Mouse (Mus musculus): ENCODE measurements around the gene Spen.

Gene Spen

GRCm38 (mm10) chr4:141446211-141446610, 92.2 kb downstream of the Spen start:
- DNase-seq (ENCODE audit: low spot score), result no peak

- no peak for DNase-seq (ENCODE audit: low spot score)
Measured at GRCm38 (mm10) chr4:141445328-141445720, 93.1 kb downstream of the Spen start.

- DNase-seq (ENCODE audit: low spot score), result peak; percentile 82
Measured at GRCm38 (mm10) chr4:141444451-141445327, 93.7 kb downstream of the Spen start, which contains the start of gene Zbtb17. TSS of gene Zbtb17 (plus strand) at chr4:141444654.

GRCm38 (mm10) chr4:141443641-141444429, 94.6 kb downstream of the Spen start:
- DNase-seq (ENCODE audit: low spot score), result no peak

- no peak for DNase-seq (ENCODE audit: low spot score)
Measured at GRCm38 (mm10) chr4:141440877-141441276, 97.5 kb downstream of the Spen start.

- DNase-seq (ENCODE audit: low spot score), result no peak
Measured at GRCm38 (mm10) chr4:141439083-141439803, 99.2 kb downstream of the Spen start.

- DNase-seq (ENCODE audit: low spot score), result no peak
Measured at GRCm38 (mm10) chr4:141435974-141436373, 102.4 kb downstream of the Spen start, which contains the start of gene Srarp. TSS of gene Srarp (minus strand) at chr4:141436105.

GRCm38 (mm10) chr4:141433191-141433590, 105.2 kb downstream of the Spen start:
- no peak for DNase-seq (ENCODE audit: low spot score)

- DNase-seq (ENCODE audit: low spot score), result no peak
Measured at GRCm38 (mm10) chr4:141432666-141433065, 105.7 kb downstream of the Spen start.

GRCm38 (mm10) chr4:141430997-141431396, 107.4 kb downstream of the Spen start:
- DNase-seq (ENCODE audit: low spot score), result peak; percentile 67

- DNase-seq (ENCODE audit: low spot score), result peak; percentile 61
Measured at GRCm38 (mm10) chr4:141429847-141430246, 108.5 kb downstream of the Spen start.

GRCm38 (mm10) chr4:141429381-141429780, 109.0 kb downstream of the Spen start:
- DNase-seq (ENCODE audit: low spot score), result no peak

- DNase-seq (ENCODE audit: low spot score), result no peak
Measured at GRCm38 (mm10) chr4:141427921-141428320, 110.5 kb downstream of the Spen start.

- peak; percentile 11 for DNase-seq (ENCODE audit: low spot score)
Measured at GRCm38 (mm10) chr4:141426796-141427745, 111.3 kb downstream of the Spen start.

GRCm38 (mm10) chr4:141425484-141426479, 112.6 kb downstream of the Spen start:
- no peak for DNase-seq (ENCODE audit: low spot score)

- DNase-seq (ENCODE audit: low spot score), result no peak
Measured at GRCm38 (mm10) chr4:141423691-141424431, 114.5 kb downstream of the Spen start.

- DNase-seq (ENCODE audit: low spot score), result no peak
Measured at GRCm38 (mm10) chr4:141423288-141423687, 115.1 kb downstream of the Spen start.

- DNase-seq (ENCODE audit: low spot score), result no peak
Measured at GRCm38 (mm10) chr4:141422841-141423240, 115.6 kb downstream of the Spen start.

- DNase-seq (ENCODE audit: low spot score), result no peak
Measured at GRCm38 (mm10) chr4:141421423-141421822, 117.0 kb downstream of the Spen start.

All from adipocyte (in vitro differentiated cells).